Mouse (Mus musculus) mesoderm, embryonic 11.5 days (tissue): ENCODE measurements around the gene Zfp146.
"Not testable (repeated sequence)": the region's sequence is repeated elsewhere in the genome, so short reads cannot be mapped to it uniquely, and the experiment has no call there.

Source experiments
- DNase-seq: peaks from one replicate; pipeline ENCODE4 v3.0.0-alpha.2; 2012; ENCODE audit warnings: low read depth, low spot score

The Zfp146 gene

DNA sequence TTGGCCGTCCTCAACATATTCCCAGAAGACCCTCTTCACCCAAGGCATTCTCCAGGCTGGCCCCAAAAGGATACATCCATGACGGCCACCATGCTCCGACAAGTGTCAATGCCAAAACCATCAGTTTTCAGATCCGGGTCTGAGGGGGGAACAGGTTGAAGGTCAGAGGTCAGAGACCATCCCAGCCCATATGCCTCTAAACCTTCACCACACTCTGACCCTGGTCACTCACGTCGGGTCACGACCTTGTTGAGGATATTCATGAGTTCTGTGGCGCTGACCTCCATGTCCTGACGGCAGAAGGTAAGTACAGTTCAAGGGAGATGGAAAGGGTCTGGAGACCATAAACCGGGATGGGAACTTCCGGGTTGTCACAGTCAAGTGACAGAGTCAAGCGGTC is 22.5 kb upstream of the Zfp146 start:
- DNase-seq = no peak

DNA sequence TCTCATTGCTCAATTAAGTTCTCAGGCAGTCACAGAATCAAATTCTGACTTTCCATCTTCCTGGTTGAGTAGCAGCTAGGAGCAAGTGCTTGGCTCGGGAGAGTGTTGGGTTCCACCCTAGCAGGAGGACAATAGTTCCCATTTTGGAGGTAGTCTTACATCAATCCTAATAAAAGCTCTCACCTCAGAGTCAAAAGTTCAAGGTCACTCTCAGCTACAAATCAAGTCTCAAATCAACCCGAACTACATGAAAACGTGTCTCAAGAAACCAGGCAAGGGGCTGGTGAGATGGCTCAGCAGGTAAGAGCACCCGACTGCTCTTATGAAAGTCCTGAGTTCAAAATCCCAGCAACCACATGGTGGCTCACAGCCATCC is 19.6 kb upstream of the Zfp146 start:
- DNase-seq = no peak

DNA sequence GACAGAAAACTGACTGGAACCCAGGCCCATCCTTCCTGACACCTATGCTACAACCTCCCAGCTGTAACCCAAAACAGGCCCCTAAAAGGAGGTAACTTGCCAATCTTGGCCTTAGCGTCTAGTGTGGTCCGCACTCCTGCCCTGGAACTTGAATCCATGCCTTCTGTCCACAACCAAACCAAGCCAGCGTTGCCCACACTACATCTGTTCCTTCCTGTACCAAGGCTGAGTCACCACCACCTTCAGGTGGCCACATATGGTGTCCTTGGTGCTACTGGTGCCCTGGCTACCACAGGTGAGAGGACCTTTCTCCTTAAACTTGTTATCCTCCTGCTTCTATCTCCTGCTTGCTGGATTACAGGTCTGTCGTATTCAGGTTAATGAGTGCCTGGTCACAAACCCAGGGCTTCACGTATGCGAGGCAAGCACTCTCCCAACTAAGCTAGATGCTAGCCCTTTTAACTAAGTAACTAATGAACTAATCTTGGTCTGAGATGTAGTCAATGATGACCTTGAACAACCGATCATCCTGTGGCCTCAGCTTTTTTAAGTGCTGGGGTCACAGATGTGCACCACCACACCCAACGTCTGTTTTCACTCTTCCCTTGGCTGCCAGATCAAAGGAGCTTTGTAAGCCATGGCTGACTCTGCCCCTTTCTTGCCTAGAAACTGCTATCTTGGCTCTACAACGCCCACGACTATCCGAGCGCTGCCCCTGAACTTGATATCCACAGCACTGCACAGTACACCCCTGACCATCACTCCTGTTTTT is 19.0 kb upstream of the Zfp146 start:
- DNase-seq = no peak

DNA sequence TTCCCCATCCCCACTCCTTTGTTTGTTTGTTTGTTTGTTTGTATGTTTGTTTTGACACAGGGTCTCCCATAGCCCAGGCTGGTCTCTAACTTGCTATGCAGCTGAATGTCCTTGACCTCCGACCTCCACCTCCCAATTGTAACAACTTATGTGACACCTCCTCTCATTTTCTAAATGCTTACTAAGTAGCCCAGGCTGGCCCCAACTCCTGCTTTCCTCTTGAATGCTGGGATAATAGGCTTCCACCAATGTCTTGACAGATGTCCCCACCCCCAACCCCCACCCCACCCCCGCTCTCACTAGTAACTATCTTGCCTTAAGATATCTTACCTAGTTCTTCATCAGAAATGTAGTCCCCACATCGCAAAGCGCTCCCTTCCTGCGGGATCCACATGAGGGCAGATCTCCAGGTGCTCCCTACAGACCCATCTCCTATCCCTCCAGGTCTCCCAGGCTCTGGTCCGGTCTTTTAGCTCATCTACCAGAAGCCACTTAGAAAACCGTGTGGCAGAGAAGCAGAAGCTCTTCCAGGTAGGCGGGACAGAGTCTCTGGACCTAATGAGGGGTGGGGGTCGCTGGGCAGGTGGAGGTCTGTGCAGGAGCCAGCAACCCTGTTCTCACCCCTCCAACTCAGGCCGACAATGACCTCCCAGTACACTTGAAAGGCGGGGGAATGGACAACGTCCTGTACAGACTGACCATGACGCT is 15.2 kb upstream of the Zfp146 start:
- DNase-seq = no peak

DNA sequence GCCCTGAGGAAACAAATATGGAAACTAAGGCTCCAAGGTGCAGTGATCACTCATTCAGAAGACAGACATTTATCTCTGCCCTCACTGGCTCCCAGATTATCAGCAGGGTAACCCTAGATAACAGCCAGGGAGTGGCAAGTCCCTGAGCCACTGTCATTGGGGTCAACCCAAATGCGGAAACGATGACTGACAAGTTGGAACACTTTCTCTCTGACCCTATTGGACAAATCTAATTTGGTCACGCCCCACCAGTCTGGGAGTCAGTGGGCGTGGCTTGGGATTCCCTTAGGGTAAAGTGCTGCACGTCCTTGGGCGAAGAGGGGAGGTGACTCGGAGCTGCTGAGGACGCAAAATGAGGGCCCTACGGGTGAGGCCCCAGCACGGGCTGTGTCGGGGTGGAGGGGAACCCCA is 14.3 kb upstream of the Zfp146 start, which contains the start of gene Cox7a1:
Gene Cox7a1 (plus strand): TSS at position 266 of the 411 bp plus-strand sequence.
- DNase-seq = peak; percentile 79

DNA sequence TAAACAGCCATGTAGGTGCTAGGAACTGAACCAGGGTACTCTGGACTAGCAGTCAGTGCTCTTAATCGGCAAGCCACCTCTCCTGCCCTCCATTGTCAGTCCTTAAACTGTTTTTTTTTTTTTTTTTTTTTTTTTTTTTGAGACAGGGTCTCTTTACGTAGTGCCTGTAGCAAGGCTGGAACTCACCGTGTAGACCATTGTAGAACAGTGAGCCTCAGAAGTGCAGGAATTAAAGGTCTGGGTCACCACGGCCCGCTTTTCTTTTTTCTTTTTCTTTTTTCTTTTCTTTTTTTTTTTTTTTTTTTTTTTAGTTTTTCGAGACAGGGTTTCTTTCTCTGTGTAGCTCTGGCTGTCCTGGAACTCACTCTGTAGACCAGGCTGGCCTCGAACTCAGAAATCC is 13.6 kb upstream of the Zfp146 start:
- DNase-seq = not testable (repeated sequence)

DNA sequence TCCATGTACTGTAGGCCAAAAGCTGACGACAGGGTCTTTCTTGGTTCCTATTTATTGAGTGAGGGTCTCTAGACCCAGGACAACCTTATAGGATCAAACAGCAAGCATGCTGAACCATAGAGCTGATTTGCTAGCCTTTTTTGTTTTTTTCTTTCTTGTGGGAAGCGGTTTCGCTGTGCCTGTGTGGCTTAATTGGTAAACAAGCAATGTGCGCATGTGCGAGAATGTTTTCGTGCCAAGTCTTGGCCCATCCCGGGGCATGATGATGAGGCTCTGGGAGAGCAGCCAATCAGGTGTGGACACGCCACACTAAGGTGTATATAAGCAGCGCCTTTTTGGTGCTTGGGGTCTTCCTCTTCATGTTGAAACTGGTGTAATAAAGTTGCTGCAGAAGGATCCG is 12.4 kb upstream of the Zfp146 start:
- DNase-seq = not testable (repeated sequence)

DNA sequence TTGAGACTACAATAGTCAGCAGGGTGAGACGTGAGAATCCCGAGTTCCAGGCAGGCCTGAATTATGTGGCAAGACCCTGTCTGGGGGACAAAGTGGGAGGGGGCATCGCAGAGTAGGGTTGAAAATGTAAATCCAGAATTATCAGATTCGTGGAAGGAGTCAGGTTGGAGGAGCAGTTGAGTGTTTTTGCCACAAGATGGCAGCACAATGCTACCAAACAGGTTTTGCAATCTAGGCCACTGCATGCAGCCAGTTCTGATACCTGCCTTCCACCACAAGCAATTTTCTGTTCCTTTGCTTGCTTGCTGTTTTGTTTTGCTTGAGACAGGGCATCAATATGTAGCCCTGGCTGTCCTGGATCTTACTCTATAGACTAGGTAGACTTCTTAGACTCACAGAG is 11.8 kb upstream of the Zfp146 start:
- DNase-seq = peak; percentile 84

DNA sequence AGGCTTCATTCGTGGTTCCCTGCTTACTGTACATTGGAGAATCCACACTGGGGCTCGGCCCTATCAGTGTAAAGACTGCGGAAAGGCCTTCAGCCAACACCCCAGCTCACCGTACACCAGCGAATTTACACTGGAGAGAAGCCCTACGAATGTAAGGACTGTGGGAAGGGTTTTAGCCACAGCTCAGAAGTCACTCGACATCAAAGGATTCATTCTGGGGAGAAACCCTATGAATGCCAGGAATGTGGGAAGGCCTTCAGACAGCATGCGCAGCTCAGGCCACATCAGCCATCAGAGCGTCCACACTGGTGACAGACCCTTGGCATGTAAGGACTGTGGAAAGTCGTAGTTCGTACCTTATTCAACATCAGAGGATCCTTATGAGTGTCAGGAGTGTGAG is 8.7 kb upstream of the Zfp146 start:
- DNase-seq = no peak

DNA sequence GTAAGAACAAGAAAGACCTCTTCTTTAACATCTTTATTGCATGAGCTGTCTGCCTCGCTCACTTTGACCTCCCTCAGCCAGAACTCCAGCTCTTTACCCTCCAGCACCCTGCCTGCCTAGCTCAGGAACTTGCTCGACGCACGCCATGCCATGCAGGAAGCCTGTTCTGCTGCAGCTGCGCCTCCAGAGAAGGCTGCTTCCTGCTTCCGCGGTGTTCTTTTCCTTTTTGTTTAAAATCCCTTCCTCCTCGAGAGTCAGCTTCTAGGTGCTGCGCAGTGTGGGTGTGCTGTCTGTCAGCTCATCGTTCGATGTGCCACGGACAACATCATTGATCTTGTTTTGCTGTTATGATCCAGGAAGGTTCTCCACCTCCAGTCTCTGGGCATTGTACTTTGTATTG is 6.9 kb upstream of the Zfp146 start:
- no peak for DNase-seq

DNA sequence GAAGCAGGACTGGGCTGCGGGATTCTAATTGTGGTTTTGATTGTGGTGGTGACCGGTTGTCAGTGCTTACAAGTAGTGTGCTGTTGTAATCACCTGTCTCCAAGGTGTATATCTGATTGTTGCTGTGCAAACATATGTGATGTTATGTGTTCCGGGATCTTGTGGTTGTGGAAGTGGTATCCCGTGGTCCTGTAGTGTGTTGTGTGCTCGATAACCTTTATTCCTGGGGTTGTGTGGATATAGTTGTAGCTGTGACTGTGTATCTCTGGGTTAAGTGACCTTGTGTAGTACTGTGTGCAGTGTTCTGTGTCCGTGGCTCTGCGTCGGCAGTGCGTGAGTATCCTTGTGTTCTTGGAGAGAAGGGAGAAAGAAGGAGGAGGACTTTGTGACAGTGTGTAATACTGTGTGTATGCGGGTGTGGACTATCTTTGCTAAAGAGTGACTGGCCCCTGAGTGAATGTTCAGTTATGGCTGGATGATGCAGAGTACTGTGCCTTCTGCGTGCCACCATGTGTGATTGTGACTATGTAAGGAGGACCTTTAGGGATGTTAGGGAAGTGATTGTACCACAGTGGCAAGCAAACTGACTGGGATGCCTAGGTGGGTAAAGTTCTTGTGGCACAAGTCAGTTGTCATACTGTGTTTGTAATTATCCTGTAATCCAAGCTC is 867 bp upstream of the Zfp146 start:
- no peak for DNase-seq

DNA sequence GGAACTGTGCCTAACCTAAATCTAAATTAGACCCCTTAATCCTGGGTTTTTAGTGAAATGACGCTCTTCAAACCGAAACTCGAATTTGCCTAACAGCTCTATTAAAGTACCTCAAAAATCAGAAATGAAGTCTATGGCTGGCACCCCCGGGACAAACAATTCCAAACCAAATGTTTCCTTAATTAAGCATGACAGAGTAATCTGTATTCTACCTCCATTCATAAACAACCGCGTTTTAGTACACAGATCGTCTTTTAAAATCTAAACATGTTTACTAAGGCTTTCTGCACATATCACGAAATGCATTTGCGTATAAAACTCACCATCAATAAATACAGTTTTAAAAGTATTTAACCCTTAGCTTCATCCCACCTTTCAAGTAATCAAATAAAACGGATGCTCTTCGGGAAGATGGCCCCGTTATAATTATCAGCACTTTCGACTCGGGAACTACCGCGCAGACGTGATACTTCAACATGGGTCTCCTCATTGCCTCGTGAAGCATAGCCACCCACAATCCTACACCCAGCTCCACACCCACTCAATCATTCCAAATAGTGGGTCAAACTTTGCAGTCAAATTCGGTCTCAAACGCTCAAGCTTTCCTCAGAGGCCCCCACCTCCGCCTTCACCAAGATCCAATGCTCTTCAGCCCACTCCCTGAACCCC is 502 bp downstream of the Zfp146 start:
- no peak for DNase-seq

DNA sequence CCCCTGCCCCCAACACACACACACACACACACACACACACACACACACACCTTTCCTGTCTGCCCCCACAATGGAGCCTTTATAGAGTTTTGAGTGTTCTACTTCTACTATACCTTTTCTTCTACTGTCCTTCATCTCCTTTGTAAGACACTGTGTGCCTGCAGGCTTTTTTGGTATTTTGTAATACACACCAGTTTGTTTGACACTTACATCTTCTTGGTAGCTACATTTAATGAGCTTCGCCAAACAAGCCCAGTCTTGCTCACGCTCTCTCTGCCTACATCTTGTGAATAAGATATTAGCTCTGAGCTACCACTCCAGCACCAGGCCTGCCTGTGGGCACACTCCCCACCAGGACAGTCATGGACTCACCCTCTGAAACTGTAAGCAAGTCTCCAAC is 4.8 kb downstream of the Zfp146 start:
- no peak for DNase-seq

DNA sequence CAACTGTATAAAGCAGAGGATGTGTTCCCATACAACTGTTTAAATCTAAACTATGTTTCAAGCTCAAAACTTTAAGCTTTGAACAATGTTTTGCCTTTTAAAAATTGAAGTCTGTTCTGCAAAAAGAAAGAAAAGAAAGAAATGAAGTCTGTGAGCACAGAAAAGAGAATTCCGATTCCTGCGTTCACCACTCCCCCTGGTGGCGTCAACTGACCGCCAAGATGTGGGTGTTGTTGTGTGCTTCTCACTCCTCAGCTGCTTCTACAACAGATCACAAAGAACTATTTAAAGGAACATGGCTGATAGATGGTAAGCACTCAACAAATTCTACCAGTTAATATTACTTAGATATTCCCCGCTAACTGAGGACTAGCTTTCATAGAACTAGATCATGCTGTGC is 6.4 kb downstream of the Zfp146 start:
- no peak for DNase-seq

DNA sequence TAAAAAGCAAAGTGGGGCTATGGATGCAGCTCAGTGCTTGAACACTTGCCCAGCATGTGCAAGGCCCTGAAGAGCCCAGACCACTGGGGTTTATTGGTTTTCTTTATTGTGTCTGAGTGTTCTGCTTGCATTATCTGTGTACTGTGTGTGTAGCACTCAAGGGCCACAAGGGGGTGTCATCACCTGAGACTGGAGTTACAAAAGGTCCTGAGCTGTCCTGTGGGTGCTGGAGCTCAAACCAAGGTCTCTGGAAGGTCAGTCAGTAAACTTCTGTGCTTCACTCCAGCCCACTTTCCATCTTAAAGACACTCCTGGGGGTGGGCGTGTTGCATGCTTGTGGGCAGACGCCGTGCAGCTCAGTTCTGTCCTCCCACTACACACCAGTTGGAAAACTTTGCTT is 14.0 kb downstream of the Zfp146 start:
- no peak for DNase-seq

DNA sequence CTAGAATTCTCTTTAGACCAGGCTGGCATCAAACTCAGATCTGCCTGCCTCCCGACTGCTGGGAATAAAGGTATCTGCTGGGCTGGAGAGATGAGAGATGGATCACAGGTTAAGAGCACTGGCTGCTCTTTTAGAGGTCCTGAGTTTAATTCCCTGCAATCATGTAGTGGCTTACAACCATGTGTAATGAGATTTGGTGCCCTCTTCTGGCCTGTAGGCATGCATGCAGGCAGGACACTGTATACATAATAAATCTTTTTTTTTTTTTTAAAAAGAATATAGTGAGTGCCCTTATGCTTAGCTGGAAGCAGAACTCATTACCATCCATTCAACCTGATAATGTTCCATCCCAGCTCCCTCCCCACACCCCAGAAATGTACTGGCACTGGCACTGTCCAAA is 15.5 kb downstream of the Zfp146 start:
- no peak for DNase-seq

DNA sequence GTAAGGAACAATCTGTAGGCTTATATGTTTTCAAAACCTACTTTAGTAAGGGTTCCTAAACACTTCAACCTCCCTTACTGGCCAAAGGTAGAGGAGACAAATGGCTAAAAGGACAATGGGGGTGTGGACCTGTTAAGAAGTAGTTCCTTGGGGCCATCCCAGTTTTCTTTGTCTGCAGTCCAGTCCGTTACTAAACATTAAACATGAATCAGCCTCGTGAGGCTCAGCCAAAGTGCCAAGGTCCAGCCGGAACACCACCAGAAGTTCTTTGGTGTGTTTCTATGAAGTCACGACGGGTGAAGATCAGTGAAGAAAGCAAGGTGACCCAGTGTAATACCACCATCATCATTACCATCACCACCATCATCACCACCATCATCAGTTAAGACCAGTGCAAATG is 22.5 kb downstream of the Zfp146 start:
- DNase-seq = no peak

DNA sequence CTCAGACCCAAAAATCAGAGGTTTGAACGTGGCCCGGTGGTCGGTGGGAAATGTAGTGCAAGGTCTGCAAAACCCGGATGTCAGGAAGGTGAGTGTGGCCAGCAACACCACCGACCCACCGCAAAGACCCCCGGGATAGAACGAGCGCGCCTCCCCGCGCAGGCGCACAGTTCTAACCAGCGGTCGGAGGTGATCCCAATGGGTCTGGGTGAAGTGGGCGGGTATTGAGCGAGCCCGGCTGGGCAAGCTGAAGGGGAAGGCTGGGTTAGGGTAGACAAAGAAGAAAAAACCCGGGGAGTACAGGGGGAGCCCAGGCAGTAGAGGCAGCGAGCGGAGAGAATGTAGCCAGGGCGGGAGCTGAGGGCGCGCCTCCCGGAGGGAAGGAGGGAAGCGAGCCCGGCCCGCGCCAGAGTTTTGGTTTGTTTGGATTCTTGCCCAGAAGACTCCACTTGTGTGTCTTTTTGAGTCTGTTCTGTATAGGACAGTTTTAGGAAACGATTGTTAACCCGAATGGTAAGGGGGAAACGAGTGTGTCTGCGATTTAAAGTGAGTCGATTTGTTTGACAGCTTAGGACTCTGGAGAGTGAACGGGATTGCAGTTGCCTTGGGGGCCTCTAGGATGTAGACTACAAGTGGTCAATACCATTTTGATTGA is 25.9 kb downstream of the Zfp146 start:
- DNase-seq = peak; percentile 88

DNA sequence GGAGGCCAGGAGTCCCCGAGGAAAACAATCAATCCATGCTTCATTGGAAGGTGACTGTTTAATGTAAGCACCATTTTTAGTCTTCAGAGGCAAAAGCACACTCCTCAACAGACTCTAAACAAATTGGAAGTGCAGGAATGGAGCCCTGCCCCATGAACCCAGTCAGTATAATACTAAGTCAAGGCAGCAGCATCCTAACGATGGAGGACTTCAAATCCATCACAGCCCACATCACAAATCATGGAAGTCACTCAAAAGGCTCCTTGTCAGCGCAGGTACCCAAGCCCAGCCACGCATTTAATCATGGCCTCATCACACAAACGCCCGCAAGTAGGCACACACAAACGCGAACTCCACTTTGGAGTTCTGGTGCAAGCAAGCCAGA is 26.4 kb downstream of the Zfp146 start:
- DNase-seq = no peak

DNA sequence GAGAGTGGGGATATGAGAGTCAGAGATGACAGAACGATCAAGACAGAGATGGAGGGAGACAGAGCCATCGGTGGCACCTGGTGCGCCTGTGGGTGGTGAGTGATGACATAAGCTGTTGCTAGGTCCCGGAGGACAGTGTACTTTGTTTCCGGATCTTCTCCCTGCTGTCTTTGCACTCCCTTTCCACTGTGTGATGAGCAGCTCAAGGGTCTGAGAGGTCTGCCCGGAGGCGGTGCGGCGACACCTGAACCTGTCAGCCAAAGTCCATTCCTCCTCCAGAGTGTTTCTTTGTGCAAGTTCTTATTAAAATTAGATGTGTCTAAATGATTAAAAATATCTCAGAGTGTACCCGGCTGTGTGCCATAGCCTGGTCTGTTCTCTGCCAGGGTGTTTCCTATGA is 32.7 kb downstream of the Zfp146 start:
- DNase-seq = no peak

DNA sequence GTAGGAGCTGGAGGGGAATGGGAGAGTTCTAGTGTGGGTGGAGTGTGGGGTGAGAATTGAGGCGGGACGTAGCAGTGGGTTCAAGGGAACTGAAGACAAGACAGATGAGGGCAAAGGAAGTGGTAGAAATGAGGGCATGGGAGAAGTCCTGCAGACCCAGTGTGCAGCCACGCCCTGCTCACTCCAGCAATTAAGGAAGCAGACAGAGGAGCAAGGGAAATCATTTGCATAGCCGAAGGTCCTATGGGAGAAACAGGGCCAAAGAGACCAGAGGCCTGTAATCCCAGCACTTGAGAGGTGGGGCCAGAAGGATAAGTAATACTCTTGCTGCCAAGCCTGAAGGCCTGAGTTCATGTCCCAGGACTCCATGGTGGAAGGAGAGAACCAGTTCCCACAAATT is 37.2 kb downstream of the Zfp146 start:
- DNase-seq = no peak

DNA sequence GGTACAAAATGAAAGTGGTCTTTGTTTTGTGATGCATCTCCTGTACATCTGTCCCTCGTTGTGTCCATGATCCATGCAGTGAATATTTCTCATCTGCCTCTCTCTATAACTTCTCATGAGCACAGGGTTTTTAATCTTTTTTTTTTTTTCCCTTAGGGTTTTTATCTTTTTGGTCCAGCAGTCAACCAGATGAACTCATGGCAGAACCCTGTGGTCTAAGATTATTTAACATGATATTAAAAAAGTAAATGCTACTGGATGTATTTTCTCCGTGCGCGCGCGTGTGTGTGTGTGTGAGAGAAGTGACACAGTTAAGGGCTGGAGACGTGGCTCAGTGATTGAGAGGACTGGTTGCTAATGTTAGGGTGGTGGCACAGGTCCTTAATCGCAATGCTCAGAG is 39.6 kb downstream of the Zfp146 start:
- no peak for DNase-seq
